Mouse (Mus musculus): Measurements from ENCODE around the gene Sdha.
A peak's percentile ranks its signal among the peaks of the same experiment; 100 is the strongest.

Gene Sdha

GRCm38 (mm10) chr13:74349566-74350434 is at the start of gene Sdha, which contains the start of gene Ccdc127:
Gene Sdha, minus strand, starts transcription at chr13:74350280.
Gene Ccdc127, plus strand, starts transcription at chr13:74350309.
- peak; percentile 97 for DNase-seq (ENCODE audit: low spot score)

- no peak for DNase-seq (ENCODE audit: low spot score)
These were observed 49.3 kb upstream of the Sdha start, which contains the start of gene Ftl1-ps1 for GRCm38 (mm10) chr13:74399298-74399839. Gene Ftl1-ps1, plus strand, starts transcription at chr13:74399694.

- no peak for DNase-seq (ENCODE audit: low spot score)
These were observed 41.1 kb upstream of the Sdha start for GRCm38 (mm10) chr13:74391156-74391555.

GRCm38 (mm10) chr13:74390371-74390990 is 40.4 kb upstream of the Sdha start, which contains the start of gene Zfp72:
Gene Zfp72, minus strand, starts transcription at chr13:74390836.
- peak; percentile 40 for DNase-seq (ENCODE audit: low spot score)

GRCm38 (mm10) chr13:74389730-74390129 is 39.6 kb upstream of the Sdha start:
- DNase-seq (ENCODE audit: low spot score) = no peak

- DNase-seq (ENCODE audit: low spot score) = no peak
These were observed 32.2 kb upstream of the Sdha start for GRCm38 (mm10) chr13:74382289-74382688.

- DNase-seq (ENCODE audit: low spot score) = no peak
These were observed 31.6 kb upstream of the Sdha start for GRCm38 (mm10) chr13:74381533-74382276.

- DNase-seq (ENCODE audit: low spot score) = no peak
These were observed 13.8 kb upstream of the Sdha start, which contains the start of gene Lrrc14b for GRCm38 (mm10) chr13:74363859-74364235. Gene Lrrc14b, minus strand, starts transcription at chr13:74364005.

- DNase-seq (ENCODE audit: low spot score) = no peak
These were observed 13.2 kb upstream of the Sdha start for GRCm38 (mm10) chr13:74363176-74363858.

- DNase-seq (ENCODE audit: low spot score) = no peak
These were observed 12.1 kb upstream of the Sdha start for GRCm38 (mm10) chr13:74362218-74362617.

GRCm38 (mm10) chr13:74356491-74356890 is 6.4 kb upstream of the Sdha start:
- no peak for DNase-seq (ENCODE audit: low spot score)

- DNase-seq (ENCODE audit: low spot score) = no peak
These were observed 391 bp upstream of the Sdha start for GRCm38 (mm10) chr13:74350435-74350906.

GRCm38 (mm10) chr13:74341036-74341435 is 9.0 kb downstream of the Sdha start:
- no peak for DNase-seq (ENCODE audit: low spot score)

GRCm38 (mm10) chr13:74329321-74329720 is 20.8 kb downstream of the Sdha start:
- DNase-seq (ENCODE audit: low spot score) = no peak

- DNase-seq (ENCODE audit: low spot score) = peak; percentile 72
These were observed 32.8 kb downstream of the Sdha start, which contains the start of gene Pdcd6 for GRCm38 (mm10) chr13:74317170-74317849. Gene Pdcd6, minus strand, starts transcription at chr13:74317580.

GRCm38 (mm10) chr13:74316789-74317169 is 33.3 kb downstream of the Sdha start:
- DNase-seq (ENCODE audit: low spot score) = no peak

- no peak for DNase-seq (ENCODE audit: low spot score)
These were observed 33.7 kb downstream of the Sdha start for GRCm38 (mm10) chr13:74316386-74316785.

GRCm38 (mm10) chr13:74314616-74315015 is 35.5 kb downstream of the Sdha start:
- no peak for DNase-seq (ENCODE audit: low spot score)

- no peak for DNase-seq (ENCODE audit: low spot score)
These were observed 44.3 kb downstream of the Sdha start for GRCm38 (mm10) chr13:74305780-74306179.

GRCm38 (mm10) chr13:74305380-74305779 is 44.7 kb downstream of the Sdha start:
- no peak for DNase-seq (ENCODE audit: low spot score)
